Mouse (Mus musculus) neutrophil, adult 5-6 weeks (primary cell): ENCODE results near the gene Praf2. TPM values are rescaled to one million over a fixed set of nuclear protein-coding genes. Genes with fewer than 3 reads are reported as not detected.

ENCODE experiments used
- ATAC-seq: fragments of 151-379, 151-347 bp; 2 replicates; pipeline ENCODE4 v1.8.0; 2017; ENCODE audit warnings: mild to moderate bottlenecking, moderate TSS enrichment; ENCODE audit not compliant: insufficient number of reproducible peaks, poor library complexity, low FRiP score, severe bottlenecking; ENCODE audit errors: extremely low read depth
- total RNA-seq: library from RNA; stranded (forward); fragments of 200-1000 nt; gene quantifications from 2 replicates; pipeline ENCODE4 v1.2.3, GENCODE M21; 2017

The Praf2 gene
- total RNA-seq, 1 experiment from 2014 or later: 4.4 TPM

DNA sequence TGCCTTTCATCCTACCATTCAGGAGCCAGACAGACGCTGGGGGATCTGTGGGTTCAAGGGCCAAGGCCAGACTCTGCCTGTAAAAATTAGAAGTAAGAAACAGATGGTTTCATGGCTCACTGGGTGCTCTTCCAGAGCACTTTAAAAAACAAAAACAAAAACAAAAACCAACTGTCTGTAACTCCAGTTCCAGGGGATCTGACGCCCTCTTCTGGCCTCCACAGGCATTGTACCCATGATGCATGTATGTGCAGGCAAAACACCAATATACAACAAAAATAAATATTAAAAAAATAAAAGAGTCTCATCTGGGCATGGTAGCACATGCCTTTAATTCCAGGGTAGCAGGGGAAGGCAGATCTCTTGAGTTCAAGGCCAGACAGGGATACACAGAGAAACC, 44.5 kb downstream of the Praf2 start:
- no peak for ATAC-seq

- no peak for ATAC-seq
These were observed 47.4 kb downstream of the Praf2 start for GRCm38 (mm10) chrX:7775501-7776205.

DNA sequence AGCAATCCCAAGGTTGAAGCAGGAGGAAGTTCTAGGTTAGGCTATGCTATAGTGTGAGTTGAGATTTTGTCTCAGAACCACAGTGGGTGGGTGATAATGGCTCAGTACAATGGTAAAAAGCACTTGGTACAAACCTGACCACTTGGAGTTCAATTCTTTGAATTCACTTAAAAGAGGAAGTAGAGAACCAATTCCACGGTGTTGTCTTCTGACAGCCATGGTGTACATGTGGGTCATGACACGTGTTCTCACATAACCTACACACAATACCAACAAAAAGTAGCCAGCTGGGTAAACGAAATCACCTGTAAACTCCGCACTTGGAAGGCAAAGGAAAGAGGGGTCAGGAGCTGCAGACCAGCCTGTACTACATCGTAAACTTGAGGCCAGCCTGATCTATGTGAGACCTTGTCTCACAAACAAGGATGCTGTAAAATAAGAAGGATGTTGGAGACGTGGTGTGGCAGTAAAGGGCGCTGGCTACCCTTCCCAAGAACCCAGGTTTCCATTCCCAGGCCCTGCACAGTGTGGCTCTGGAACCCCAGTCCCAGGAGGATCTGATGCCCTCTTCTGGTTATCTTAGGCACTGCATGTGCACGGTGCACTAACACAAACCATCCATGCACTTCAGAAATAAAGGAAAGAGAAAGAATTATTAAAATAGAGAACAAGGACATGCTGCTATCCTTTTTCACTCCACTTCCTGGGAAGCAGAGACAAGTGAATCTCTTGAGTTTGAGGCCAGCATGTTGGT, 48.3 kb downstream of the Praf2 start:
- ATAC-seq: 0 out of 2 replicates have a peak, but pooled peaks have one; percentile 48

- no peak for ATAC-seq
These were observed 50.4 kb downstream of the Praf2 start for GRCm38 (mm10) chrX:7778450-7779244.

DNA sequence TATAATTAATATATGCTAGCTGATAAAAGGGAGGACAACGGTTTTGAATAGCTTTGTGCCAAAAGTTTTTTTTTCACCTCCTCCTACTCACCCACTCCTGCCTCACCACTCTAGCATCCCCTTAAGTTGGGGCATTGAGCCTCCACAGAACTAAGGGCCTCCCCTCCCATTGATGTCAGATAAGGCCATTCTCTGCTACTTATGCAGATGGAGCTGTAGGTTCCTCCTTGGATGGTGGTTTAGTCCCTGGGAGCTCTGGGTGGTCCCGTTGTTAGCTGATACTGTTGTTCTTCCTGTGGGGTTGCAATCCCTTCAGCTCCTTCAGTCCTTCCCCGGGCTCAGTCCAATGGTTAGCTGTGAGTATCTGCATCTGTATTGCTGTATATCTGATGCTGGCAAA, 51.1 kb downstream of the Praf2 start:
- no peak for ATAC-seq

Other genes with a start within 250 kb of the Praf2 start
- 0.61 and 1.5 TPM in 2 replicates for gene Foxp3, start 154.8 kb upstream of the Praf2 start, total RNA-seq
- 2.1 and 2.6 TPM in 2 replicates for gene Ppp1r3f, start 154.2 kb upstream of the Praf2 start, total RNA-seq
- 11.5 and 17.5 TPM in 2 replicates for gene Ccdc22, start 122.9 kb upstream of the Praf2 start, total RNA-seq
- gene Cacna1f, start 121.4 kb upstream of the Praf2 start, total RNA-seq: not detected in 2 replicates
- 0.93 and 1.8 TPM in 2 replicates for gene Syp, start 90.0 kb upstream of the Praf2 start, total RNA-seq
- gene Prickle3, start 71.2 kb upstream of the Praf2 start, total RNA-seq: 37.0 and 40.0 TPM in 2 replicates
- gene Plp2, start 57.0 kb upstream of the Praf2 start, total RNA-seq: 137 and 138 TPM in 2 replicates
- 1.4 TPM in 1 of 2 replicates, not detected in the other for gene Magix, start 47.2 kb upstream of the Praf2 start, total RNA-seq
- 67.2 and 69.5 TPM in 2 replicates for gene Gpkow, start 31.3 kb upstream of the Praf2 start, total RNA-seq
- gene Wdr45, start 14.1 kb upstream of the Praf2 start, total RNA-seq: 80.8 and 86.0 TPM in 2 replicates
- 3.0 TPM in 1 of 2 replicates, not detected in the other for gene Gm45208, start 6.2 kb upstream of the Praf2 start, total RNA-seq
- 2.7 TPM in 1 of 2 replicates, not detected in the other for gene Ccdc120, start 22.5 kb downstream of the Praf2 start, total RNA-seq
- gene Tfe3, start 34.1 kb downstream of the Praf2 start, total RNA-seq: 30.7 and 40.0 TPM in 2 replicates
- 261 and 293 TPM in 2 replicates for gene Gripap1, start 61.3 kb downstream of the Praf2 start, total RNA-seq
- 2.2 and 2.6 TPM in 2 replicates for gene Kcnd1, start 93.8 kb downstream of the Praf2 start, total RNA-seq
- gene Otud5, start 112.9 kb downstream of the Praf2 start, total RNA-seq: 200 and 206 TPM in 2 replicates
- 9.3 and 9.5 TPM in 2 replicates for gene Pim2, start 149.8 kb downstream of the Praf2 start, total RNA-seq
- 23.4 and 25.0 TPM in 2 replicates for gene Slc35a2, start 155.6 kb downstream of the Praf2 start, total RNA-seq
- gene Pqbp1, start 170.8 kb downstream of the Praf2 start, total RNA-seq: 190 and 213 TPM in 2 replicates
- gene Timm17b, start 170.9 kb downstream of the Praf2 start, total RNA-seq: 33.0 and 43.4 TPM in 2 replicates
- gene Gm10491, start 179.4 kb downstream of the Praf2 start, total RNA-seq: not detected in 2 replicates
- 1.9 TPM in 1 of 2 replicates, not detected in the other for gene Gm10490, start 181.1 kb downstream of the Praf2 start, total RNA-seq
- not detected in 2 replicates for gene Pcsk1n, start 191.4 kb downstream of the Praf2 start, total RNA-seq
- not detected in 2 replicates for gene Eras, start 200.2 kb downstream of the Praf2 start, total RNA-seq
- gene Hdac6, start 219.4 kb downstream of the Praf2 start, total RNA-seq: 6.4 and 9.7 TPM in 2 replicates
- gene Gata1, start 249.6 kb downstream of the Praf2 start, total RNA-seq: 1.4 and 2.0 TPM in 2 replicates